ENCODE assay signal across 9 mouse cellular contexts in genomic region chrX:96133260-96133659, GRCm38 (mm10). TPM values are rescaled to one million over a fixed set of nuclear protein-coding genes. Genes with fewer than 3 reads are reported as not detected.
DNase-seq lines count a peak whose midpoint lies in the region; ATAC-seq lines count a peak whose summit lies in the region.
"Had no signal": no experiment of that assay in that cellular context is flagged by ENCODE, and none has a peak within 500 bp of the region (broad histone marks: within the 10 kb centered on the region; RNA-seq: fewer than 3 reads in every experiment).

No protein-coding gene starts in this region.

- no peaks in the 10 kb centered on the region for H3K36me3 ChIP-seq in neural tube, embryonic 15.5 days
- H3K36me3 ChIP-seq: embryonic facial prominence, embryonic 13.5 days had no signal

- H3K4me3 ChIP-seq in neural tube, embryonic 15.5 days (replicated peaks) = no peak overlapping the region
- H3K4me3 ChIP-seq: embryonic facial prominence, embryonic 13.5 days; megakaryocyte, embryonic 14.5 days had no signal

- no peaks in the 10 kb centered on the region for H3K4me1 ChIP-seq in neural tube, embryonic 15.5 days
- H3K4me1 ChIP-seq: embryonic facial prominence, embryonic 13.5 days had no signal

- whole genome bisulfite sequencing in neural tube, embryonic 15.5 days = 72% methylated on average over 2 of the region's 2 CpGs

- H3K9ac ChIP-seq in neural tube, embryonic 15.5 days (replicated peaks) = no peak overlapping the region
- H3K9ac ChIP-seq: embryonic facial prominence, embryonic 13.5 days had no signal

- no peaks in the 10 kb centered on the region for H3K27me3 ChIP-seq in neural tube, embryonic 15.5 days (replicated peaks)

- intact Hi-C loops in left cerebral cortex, postnatal 4 days (cut with DNase I) = no loop called here

- no peak for ATAC-seq in neural tube, embryonic 15.5 days (ENCODE audit: low FRiP score)

- no peaks in the 10 kb centered on the region for H3K9me3 ChIP-seq in neural tube, embryonic 15.5 days (replicated peaks)
- H3K9me3 ChIP-seq: embryonic facial prominence, embryonic 13.5 days; megakaryocyte, embryonic 14.5 days had no signal

- DNase-seq in left cerebral cortex, postnatal 4 days = peak; percentile 2
- DNase-seq in left cerebral cortex, adult 8-10 months (ENCODE audit: low spot score in 2 of 2) = no peak
- peak; percentile 34 for DNase-seq in adrenal gland, adult 8-10 months
- DNase-seq in gastrocnemius, postnatal 25 days = peak; percentile 48
- DNase-seq in kidney, postnatal 36 days = peak; percentile 55 to 66
- peak; percentile 70 for DNase-seq in skeletal muscle tissue, adult 2 months (ENCODE audit: low read depth, low spot score)

- H3K27ac ChIP-seq in neural tube, embryonic 15.5 days (replicated peaks) = no peak overlapping the region
- H3K27ac ChIP-seq: embryonic facial prominence, embryonic 13.5 days had no signal

- no peak overlapping the region for H3K4me2 ChIP-seq in neural tube, embryonic 15.5 days
- H3K4me2 ChIP-seq: embryonic facial prominence, embryonic 13.5 days had no signal

RNA-seq across cellular contexts. Expression of gene Msn, which starts 37.4 kb away (rescaled TPM):
- 10 to 100 TPM; 23.5 to 24.2 TPM for total RNA-seq in left cerebral cortex, postnatal 4 days (2021)
- total RNA-seq in left cerebral cortex, adult 8-10 months (2022) = 10 to 100 TPM; 20.3 to 36.3 (median 24.9) TPM
- 100 to 1,000 TPM; 131 to 164 (median 151) TPM for total RNA-seq in adrenal gland, adult 8-10 months (2022)
- 10 to 100 TPM; 31.4 to 38.2 TPM for total RNA-seq in gastrocnemius, postnatal 25 days (2021)
- polyA plus RNA-seq in neural tube, embryonic 15.5 days (2015; fragmentation: Nextera tagmentation; extraction: Ambion mirVana) = 39.5 and 66.4 TPM in 2 replicates

Comparison
In these comparisons a context has a peak if more than half of its experiments do, and no peak if none do; other contexts are left out.
1. DNase-seq: peak in left cerebral cortex, postnatal 4 days (single experiment), adrenal gland, adult 8-10 months (single experiment), gastrocnemius, postnatal 25 days (single experiment), kidney, postnatal 36 days (2 of 2) and skeletal muscle tissue, adult 2 months (single experiment); none in left cerebral cortex, adult 8-10 months (0 of 2).